Mouse (Mus musculus) skeletal muscle tissue, adult 2 months (tissue): ENCODE measurements around the gene Ppm1a.

Source experiments
- DNase-seq: peaks from one replicate; pipeline ENCODE4 v3.0.0-alpha.2; 2012; ENCODE audit warnings: low read depth, low spot score

Gene Ppm1a

GRCm38 (mm10) chr12:72757086-72757485 is at the start of gene Ppm1a:
Gene Ppm1a, plus strand, starts transcription at chr12:72757455.
- no peak for DNase-seq

GRCm38 (mm10) chr12:72709981-72710380 is 47.3 kb upstream of the Ppm1a start:
- no peak for DNase-seq

DNA sequence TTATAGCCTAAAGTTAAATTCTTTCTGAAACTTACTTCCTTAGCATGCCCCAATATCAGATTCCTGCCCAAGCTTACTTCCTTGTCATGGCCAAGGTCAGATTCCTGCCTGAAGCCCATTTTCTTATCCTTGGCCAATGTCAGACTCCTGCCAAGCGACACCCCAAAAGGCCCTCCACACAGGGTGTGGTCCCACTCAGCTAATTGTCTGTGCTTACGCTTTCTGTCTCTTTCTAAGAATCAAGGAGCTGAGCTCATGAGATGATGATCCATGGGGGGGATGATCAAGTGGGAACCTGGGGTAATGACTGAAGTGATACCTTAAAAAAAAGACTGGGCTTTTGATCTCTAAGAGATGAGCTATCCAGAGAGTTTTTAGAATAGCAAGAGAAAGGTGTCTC is 42.4 kb upstream of the Ppm1a start:
- DNase-seq, result no peak

GRCm38 (mm10) chr12:72715846-72716245 is 41.4 kb upstream of the Ppm1a start:
- no peak for DNase-seq

- DNase-seq, result no peak
These were observed 38.2 kb upstream of the Ppm1a start for GRCm38 (mm10) chr12:72719046-72719445.

- DNase-seq, result peak; percentile 8
These were observed 37.7 kb upstream of the Ppm1a start for GRCm38 (mm10) chr12:72719452-72720087.

DNA sequence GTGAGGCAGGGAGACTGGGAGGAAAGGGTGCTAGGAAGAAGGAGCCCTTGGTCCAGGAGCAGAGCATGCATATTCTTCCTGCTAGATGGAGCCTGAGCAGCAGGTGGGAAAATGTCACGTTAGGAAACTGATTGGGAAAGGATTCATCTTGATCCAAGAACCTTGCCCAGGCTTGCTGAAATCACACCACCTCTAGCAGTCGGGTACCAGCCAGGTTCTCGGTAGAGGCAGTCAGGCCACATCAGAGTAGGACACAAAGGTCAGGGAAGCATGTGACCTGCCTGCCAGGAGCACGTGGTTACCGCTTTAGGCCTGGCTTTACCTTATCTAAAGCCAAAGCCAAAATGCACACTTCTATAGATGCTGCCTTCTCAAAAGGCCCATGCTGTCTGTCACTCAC is 35.5 kb upstream of the Ppm1a start:
- DNase-seq, result no peak

DNA sequence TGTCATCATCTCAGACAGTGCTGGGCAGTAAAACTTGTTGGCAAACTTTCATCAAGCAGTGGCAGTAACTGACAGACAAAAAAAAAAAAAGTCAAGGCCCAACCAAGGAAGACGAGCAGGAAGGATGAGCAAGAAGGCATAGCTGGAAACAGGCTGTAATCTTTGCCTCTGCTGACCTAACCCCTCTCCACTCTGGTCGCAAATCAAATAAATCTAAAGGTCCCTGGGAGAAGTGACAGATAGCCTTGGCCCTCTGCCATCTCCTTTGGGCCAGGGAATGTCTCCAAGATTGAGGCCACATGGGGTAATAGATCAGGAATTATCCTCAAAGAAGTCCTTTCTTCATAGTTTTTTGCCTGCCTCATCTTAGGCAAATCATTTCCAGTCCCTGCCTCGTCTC is 33.3 kb upstream of the Ppm1a start:
- peak; percentile 39 for DNase-seq

DNA sequence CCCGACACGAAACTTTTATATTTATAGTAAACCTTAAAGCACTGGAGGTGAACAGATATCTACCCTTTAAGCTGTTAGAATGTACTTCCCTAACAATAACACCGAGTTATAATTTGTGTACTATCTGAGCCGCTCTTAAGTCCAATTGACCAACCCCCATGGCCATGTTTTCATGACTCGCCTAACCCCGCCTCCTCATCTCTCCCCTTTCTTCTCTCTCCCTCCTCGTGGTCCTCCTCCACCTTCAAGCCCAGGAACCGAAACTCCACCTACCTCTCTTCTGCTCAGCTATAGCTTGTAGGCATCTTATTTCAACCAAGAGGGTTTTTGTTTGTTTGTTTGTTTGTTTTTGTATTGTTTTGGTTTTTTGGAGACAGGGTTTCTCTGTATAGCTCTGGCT is 30.2 kb upstream of the Ppm1a start:
- DNase-seq, result no peak

GRCm38 (mm10) chr12:72727611-72728010 is 29.6 kb upstream of the Ppm1a start:
- peak; percentile 7 for DNase-seq

GRCm38 (mm10) chr12:72734112-72734511 is 23.1 kb upstream of the Ppm1a start:
- DNase-seq, result no peak

DNA sequence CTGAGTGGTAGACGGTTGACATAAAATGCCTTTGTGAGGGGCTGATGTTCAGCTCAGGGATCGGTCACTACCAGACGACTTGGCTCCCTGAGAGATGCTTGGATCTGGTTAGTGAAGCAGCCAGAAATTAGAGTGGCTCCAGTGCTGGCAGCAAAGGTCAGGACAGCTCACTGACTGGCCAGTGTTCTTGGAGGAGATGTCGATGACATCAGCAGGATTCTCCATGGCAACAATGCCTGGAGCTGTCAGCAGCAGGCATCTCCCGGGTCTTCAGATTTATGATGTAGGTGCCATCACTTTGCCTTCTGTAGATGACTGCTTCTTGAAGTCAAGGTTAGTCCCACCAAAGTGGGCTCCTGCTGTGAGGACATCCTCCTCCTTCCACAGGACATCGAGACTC is 16.1 kb upstream of the Ppm1a start:
- peak; percentile 18 for DNase-seq

GRCm38 (mm10) chr12:72744803-72745360 is 12.4 kb upstream of the Ppm1a start:
- DNase-seq, result no peak

- DNase-seq, result no peak
These were observed 11.8 kb upstream of the Ppm1a start for GRCm38 (mm10) chr12:72745486-72745885.

DNA sequence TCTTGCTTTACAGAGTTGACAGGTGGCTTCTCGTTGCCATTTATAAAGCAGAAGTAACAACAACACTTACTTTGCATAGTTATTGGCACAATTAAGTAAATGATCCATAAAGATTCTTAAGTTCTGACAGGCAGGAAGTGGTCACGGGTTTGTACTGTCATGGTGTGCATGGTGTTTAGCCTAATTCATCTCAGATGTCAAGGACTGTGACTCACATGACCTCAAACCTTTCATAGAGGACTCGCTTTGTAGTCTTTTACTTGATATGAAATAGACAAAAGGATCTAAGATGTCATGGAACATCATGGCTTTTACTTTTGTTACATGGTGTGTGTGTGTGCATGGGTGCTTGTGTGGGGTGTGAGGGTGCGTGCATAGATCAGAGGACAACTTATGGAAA is 8.9 kb upstream of the Ppm1a start:
- no peak for DNase-seq

DNA sequence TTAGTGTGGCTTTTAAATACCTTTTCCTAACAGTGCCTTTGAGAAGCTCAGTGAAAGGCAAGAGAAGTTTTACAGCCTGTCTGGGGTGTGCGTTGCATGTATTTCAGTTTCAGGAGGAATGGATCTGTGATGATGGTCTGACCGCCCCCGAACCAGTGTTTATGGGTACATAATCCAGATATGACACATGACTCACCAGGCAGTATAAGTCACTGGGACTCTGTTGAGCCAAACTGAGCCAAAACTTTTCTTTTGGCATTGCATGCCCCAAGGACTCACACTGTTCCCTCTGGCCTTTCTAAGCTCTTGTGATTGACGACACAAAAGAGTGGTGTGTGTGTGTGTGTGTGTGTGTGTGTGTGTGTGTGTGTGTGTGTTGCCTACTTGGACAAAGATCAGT is 8.4 kb upstream of the Ppm1a start:
- no peak for DNase-seq

GRCm38 (mm10) chr12:72749500-72749899 is 7.8 kb upstream of the Ppm1a start:
- no peak for DNase-seq

DNA sequence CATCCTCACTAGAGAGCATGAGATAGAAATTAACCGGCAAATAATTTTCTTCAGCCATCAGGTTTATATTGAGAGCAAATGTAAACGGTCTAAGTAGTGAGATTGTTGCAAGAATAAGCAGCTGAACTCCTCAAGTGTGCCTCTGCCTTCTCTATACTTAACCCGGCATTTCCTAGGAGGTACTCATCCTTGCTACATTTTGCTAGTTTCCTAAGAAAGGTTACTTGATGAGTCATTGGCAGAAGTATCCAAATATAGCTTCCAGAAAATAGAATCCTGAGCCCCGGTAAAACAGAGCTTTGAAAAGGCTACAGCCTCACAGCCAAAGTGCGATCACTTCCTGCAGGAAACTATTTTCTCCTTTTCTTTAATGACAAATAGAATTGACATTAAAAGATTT is 7.2 kb upstream of the Ppm1a start:
- DNase-seq, result no peak

DNA sequence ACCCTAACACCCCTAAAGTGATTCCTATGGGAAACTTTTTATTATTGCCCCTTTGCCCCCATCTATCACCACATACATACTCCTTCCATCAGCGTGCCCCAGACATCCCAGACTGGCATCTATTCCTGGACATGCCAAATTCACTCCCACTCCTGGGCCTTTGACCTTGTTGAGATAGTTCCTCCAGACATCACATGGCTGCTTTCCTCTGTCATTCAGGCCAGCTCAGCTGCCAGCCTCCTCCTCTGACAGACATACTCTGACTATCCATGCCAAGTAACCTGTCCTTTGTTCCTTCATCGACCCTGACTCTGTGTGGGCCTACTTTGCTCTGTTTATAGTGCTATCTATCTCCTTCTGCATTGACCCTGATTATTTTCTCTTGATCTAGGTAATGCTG is 6.6 kb upstream of the Ppm1a start:
- no peak for DNase-seq

GRCm38 (mm10) chr12:72757596-72757995 is 341 bp downstream of the Ppm1a start:
- no peak for DNase-seq

DNA sequence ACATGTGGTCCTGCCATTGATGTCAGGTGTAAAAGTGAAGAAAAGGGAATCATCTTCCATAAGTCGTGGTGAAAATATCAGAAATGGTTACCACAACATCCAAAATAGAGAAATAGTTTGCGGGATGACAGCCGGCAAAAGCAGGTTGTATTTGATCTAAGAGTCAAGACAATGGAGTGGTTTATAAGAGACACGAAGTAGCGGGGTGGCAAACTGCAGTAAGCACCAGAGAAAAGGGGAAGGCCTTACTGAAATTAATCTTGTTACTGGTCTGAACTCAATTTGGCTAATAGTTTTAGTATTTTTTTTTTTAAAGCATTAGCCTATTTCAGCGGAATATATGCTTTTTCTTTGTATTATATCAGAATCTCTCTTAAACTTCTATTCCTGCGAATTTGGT is 2.7 kb downstream of the Ppm1a start:
- DNase-seq, result no peak

DNA sequence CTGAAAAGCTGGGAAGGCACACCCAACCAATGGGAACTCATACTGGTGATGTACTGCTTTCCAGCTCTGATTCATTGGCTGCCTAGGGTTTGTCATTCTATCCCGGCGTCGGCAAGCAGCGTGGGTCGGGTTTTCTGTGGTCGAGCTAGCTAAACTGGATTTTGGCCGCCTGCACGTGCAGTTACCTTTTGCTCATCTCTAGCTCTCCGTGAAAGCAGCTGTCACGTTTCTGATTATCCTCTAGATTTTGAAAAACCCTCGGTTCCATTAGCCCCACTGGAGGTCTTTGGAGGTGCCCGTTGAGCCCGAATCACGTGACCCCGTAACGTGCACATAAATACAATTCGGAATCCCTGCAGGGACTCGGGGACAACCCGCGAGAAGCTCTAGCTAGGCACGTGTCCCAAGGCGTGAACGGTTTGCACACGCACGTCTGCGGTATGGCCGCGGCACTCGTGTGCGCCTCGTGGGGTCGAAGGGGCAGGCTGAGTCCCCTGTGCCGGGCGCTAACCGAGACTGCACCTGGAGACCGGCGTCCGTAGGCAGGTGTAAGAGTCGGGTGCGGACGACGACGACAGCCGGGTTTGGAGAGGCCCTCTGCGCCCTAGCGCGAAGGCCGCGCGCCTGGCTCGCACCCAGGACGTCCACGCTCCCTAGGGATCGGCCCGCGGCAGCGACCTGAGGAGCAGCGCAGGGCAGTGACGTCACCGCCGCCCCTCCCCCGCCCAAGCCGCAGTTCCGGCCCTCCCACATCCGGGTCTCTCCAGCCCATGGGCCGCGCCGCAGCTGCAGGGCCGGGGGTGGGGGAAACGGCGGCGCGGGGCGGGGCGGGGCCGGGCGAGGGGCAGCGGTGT is 3.3 kb downstream of the Ppm1a start:
- peak; percentile 96 for DNase-seq

DNA sequence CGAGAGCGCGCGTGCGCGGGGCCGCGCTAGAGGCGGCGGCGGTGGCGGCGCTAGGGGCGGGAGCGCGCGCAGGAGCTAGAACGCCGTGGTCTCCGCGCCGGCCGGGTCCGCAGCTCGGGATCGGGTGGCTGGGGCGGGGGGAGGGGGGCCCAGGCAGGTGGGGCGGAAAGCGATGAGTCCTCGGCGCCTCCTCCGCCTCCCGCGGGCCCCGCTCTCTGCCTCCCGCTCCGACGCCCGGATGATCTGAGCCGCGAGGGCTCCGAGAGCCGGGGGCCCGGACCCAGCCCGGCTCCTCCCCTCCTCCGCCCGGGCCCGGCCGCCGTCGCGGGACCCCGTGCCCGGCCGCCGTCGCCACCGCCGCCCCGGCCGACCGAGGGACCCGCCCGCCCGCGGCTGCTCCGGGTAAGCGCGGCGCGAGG is 4.0 kb downstream of the Ppm1a start:
- no peak for DNase-seq
